Mouse (Mus musculus): ENCODE data around the gene Gcdh.
A peak's percentile ranks its signal among the peaks of the same experiment; 100 is the strongest.

The Gcdh gene

DNA sequence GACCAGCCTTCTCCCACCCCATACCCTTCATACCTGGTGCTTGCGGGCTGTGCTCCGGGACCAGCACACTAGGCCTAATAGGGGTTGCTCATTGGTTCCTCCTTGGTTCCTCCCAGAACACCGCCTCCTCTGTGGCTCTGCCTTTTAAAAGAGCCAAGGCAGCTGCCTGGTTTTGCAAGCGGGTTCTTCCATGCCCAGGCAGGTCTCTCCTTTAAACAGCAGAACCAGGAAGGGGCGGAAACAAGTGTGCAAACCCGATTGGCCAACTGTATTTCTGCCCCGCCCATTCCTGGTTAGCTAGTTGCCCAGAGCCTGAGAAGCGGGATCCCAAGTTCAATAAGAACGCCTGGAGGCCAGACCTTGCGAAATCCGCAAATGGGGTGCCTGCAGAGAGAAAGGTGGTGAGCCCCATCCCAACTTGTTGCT, at the start of gene Gcdh:
TSS of gene Gcdh (minus strand) at position 213 of the 426 bp plus-strand sequence.
- peak; percentile 93 to 94 for DNase-seq (ENCODE audit: low spot score in 2 of 2)

- no peak for DNase-seq (ENCODE audit: low spot score in 2 of 2)
Observed at GRCm38 (mm10) chr8:84937620-84938485, 44.1 kb upstream of the Gcdh start.

- DNase-seq (ENCODE audit: low spot score in 2 of 2), result peak; percentile 74 to 77
Observed at GRCm38 (mm10) chr8:84936962-84937546, 43.3 kb upstream of the Gcdh start, which contains the start of gene Mast1. TSS of gene Mast1 (minus strand) at chr8:84937359.

DNA sequence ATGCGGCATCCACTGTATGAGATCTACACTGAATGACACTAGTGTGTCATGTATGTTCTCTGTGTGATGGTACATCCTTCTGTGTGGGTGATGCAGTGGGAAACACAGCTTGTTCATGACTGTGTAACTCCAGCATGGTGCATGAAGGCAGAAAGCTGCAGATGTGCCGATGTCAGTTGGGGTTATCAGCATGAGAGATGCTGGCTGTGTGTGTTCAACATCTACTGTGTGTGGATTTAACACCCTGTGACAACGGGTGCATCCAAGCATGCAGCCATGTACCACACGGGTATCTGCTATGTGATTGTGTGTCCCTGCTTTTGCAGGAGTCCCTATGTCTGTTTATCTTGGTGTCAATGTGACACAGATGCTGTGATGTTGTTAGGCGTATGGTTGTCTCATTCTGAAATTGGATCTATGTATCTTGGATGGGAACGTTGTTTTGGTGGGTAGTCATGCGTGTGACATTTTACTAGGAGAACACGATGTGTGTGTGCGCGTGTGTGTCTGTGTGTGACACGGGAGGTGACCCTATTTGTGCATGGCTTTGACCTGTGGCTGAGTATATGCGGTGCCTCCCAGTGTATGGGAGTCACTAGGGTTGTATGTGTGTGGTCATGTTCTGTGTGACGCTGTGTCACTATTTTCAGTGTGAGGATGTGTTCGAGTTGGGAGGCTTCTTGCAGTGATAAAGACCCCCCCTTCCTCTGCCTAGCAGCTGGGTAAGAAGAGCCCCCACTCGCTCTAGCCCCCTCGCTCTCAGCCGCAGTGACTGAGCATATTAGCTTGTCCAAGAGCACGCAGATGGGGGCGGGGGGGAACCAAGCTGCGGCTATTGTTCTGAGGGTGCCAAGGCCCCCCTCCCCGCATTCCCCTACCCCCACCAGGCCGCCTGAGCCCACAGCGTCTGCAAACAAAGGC, 42.6 kb upstream of the Gcdh start:
- peak in 1 of 2 experiments; percentile 52 for DNase-seq (ENCODE audit: low spot score in 2 of 2)

DNA sequence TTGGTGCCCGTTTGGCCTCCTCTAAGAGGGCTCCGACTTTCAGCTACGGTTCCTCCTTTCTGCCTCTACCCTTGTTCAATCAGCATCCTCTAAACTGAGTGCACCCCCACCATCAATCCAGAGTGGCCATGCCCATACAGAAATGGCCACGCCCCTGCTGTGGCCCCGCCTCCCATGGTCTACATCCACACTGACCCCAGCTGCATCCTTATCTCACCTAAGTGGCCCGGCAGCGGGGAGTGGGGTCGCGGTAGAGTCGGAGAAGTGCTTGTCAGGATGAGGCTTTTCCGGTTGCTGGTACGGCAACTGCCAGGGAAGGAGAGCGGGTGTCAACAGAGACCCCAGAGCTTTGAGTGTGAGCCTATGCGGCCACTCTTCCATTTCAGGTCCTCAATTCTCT, 41.8 kb upstream of the Gcdh start:
- peak in 1 of 2 experiments; percentile 18 for DNase-seq (ENCODE audit: low spot score in 2 of 2)

- DNase-seq (ENCODE audit: low spot score in 2 of 2), result peak; percentile 50 to 52
Observed at GRCm38 (mm10) chr8:84934860-84935259, 41.1 kb upstream of the Gcdh start.

- DNase-seq (ENCODE audit: low spot score in 2 of 2), result peak; percentile 53 to 68
Observed at GRCm38 (mm10) chr8:84933767-84934559, 40.2 kb upstream of the Gcdh start.

DNA sequence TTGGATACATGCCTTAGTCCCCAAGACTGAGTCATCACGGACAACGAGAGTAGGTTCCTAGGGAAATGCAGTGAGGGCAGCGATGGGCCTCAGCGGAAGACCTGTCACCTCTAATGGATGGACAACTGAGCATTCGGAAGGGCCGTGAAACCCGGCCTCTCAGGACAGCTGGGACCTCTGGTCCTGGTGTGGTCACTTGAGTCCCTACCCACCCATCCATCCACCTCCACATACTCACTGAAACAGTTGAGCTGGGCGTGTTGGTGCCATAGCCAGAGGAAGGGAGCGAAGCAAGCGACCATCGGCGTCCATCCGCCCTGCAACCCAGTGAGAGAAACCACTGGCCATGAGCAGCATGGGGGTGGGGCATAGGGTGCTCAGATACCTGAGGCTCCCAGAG, 36.9 kb upstream of the Gcdh start:
- no peak for DNase-seq (ENCODE audit: low spot score in 2 of 2)

- DNase-seq (ENCODE audit: low spot score in 2 of 2), result peak; percentile 73 to 76
Observed at GRCm38 (mm10) chr8:84928456-84929306, 35.0 kb upstream of the Gcdh start.

DNA sequence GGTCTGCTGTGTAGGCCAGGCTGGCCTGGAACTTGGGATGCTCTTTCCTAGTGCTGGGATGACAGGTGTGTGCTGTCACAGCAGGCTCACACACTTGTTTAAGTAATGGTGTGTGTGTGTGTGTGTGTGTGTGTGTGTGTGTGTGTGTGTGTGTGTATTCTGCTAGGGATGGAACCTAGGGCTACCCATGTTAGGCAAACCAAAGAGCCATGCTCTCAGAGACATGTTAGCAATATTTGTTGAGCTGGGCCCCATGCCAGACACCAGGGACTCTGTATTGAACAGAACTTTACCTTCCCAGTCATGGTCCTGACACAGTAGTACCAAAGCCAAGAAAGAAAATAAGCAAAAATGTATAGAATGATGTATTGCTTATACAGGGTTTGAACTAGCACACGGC, 33.8 kb upstream of the Gcdh start:
- DNase-seq (ENCODE audit: low spot score in 2 of 2), result no peak

GRCm38 (mm10) chr8:84925557-84925956, 31.8 kb upstream of the Gcdh start:
- DNase-seq (ENCODE audit: low spot score in 2 of 2), result no peak

- no peak for DNase-seq (ENCODE audit: low spot score in 2 of 2)
Observed at GRCm38 (mm10) chr8:84921596-84921995, 27.9 kb upstream of the Gcdh start.

- DNase-seq (ENCODE audit: low spot score in 2 of 2), result no peak
Observed at GRCm38 (mm10) chr8:84918646-84919045, 24.9 kb upstream of the Gcdh start.

GRCm38 (mm10) chr8:84917781-84918180, 24.1 kb upstream of the Gcdh start:
- DNase-seq (ENCODE audit: low spot score in 2 of 2), result no peak

DNA sequence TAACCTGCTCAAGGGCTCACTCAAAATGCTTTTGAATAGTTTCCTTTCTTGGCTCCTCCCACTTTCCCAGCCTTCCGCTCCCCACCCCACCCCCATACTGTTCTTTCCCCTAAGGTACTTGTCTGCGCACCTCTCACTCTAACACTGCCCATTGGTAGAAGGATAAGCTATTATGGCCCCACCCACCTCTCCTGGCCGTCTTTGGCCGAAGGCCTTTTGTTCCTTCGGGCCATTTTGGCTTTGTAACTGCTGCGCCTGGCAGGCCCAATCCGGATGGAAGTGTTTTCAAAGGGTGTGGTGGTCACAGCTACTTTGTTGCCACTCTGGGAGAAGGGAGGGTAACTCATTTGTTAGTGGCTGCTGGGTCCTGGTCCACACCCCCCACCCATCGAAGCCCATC, 21.5 kb upstream of the Gcdh start:
- no peak for DNase-seq (ENCODE audit: low spot score in 2 of 2)

GRCm38 (mm10) chr8:84913960-84914359, 20.2 kb upstream of the Gcdh start:
- DNase-seq (ENCODE audit: low spot score in 2 of 2), result peak in 1 of 2 experiments; percentile 46

DNA sequence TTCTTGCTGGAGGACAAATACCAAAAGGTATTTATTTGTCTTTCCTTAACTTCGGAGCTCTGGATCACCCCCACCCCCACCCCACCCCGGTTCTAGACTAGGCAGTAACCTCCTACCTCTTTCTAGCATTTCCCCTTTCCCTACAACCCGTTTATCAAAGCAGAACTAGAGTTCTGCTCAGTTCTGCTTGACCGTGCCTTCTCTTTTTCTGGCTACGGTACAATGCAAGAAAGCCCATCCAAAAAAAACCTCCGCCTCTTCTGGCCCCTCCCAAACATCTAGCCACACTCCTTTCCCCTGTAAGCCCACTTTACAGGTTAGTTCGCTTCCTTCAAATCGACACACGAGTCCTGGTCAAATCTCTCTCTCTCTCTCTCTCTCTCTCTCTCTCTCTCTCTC, 19.8 kb upstream of the Gcdh start:
- DNase-seq (ENCODE audit: low spot score in 2 of 2), result no peak

GRCm38 (mm10) chr8:84912895-84913501, 19.3 kb upstream of the Gcdh start:
- DNase-seq (ENCODE audit: low spot score in 2 of 2), result peak; percentile 64 to 73

GRCm38 (mm10) chr8:84912391-84912790, 18.7 kb upstream of the Gcdh start:
- DNase-seq (ENCODE audit: low spot score in 2 of 2), result no peak

GRCm38 (mm10) chr8:84911854-84912253, 18.1 kb upstream of the Gcdh start:
- DNase-seq (ENCODE audit: low spot score in 2 of 2), result no peak

Data from right cerebral cortex, adult 2 months (tissue).